Mouse (Mus musculus): ENCODE measurements around the gene Rfx4. TPM values are rescaled to one million over a fixed set of nuclear protein-coding genes. Genes with fewer than 3 reads are reported as not detected.

The Rfx4 gene
- polyA plus RNA-seq, 1 experiment from 2014 or later = 56.0 TPM

GRCm38 (mm10) chr10:84722711-84723110, 33.2 kb upstream of the Rfx4 start:
- Histone ChIP-seq H3K4me1 (peaks cover 17% of the 10 kb centered on the region), H3K36me3 (peaks cover 36% of the 10 kb centered on the region), H3K4me2 (replicated peaks) (no peak overlapping the region), H3K27ac (replicated peaks) (0 out of 2 replicates have a peak overlapping the region, but pooled peaks have one; percentile 3), H3K27me3 (no peaks in the 10 kb centered on the region), H3K9me3 (no peaks in the 10 kb centered on the region), H3K4me3 (no peak overlapping the region), H3K9ac (replicated peaks) (no peak overlapping the region)
- ATAC-seq (ENCODE audit: low FRiP score, low read depth) = no peak
- WGBS = 67% methylated on average over 12 of the region's 12 CpGs

- Histone ChIP-seq H3K9me3 (no peaks in the 10 kb centered on the region), H3K27me3 (no peaks in the 10 kb centered on the region), H3K9ac (replicated peaks) (no peak overlapping the region), H3K4me2 (replicated peaks) (no peak overlapping the region), H3K4me1 (peaks cover 10% of the 10 kb centered on the region), H3K36me3 (peaks cover 10% of the 10 kb centered on the region), H3K27ac (replicated peaks) (no peak overlapping the region), H3K4me3 (no peak overlapping the region)
- 92% methylated on average over 12 of the region's 12 CpGs for WGBS
- ATAC-seq (ENCODE audit: low FRiP score, low read depth) = no peak
Observed at GRCm38 (mm10) chr10:84727005-84727404, 28.9 kb upstream of the Rfx4 start.

GRCm38 (mm10) chr10:84727760-84728159, 28.1 kb upstream of the Rfx4 start:
- 82% methylated on average over 4 of the region's 4 CpGs for WGBS
- no peak for ATAC-seq (ENCODE audit: low FRiP score, low read depth)

DNA sequence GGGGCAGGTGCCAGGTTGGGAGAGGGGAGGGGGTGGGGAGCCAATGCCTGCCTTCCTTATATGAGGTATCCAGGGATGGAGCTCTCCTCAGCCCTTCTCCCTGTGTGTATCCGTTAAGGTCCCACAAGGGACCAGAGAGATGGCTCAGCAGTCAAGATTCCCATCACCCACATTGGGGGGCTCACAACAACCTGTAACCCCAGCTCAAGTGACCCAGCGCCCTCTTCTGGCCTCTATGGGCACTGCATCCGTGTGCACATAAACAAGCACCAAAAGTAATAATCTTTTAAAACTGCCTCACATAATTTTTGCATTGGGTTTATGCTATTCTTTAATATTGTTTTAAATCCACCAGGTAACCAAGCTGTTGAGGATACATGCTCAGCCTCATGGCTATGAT, 25.8 kb upstream of the Rfx4 start:
- WGBS = 88% methylated on average over 3 of the region's 3 CpGs
- ATAC-seq (ENCODE audit: low FRiP score, low read depth) = no peak
- Histone ChIP-seq H3K4me2 (replicated peaks) (no peak overlapping the region), H3K9me3 (no peaks in the 10 kb centered on the region), H3K9ac (replicated peaks) (no peak overlapping the region), H3K36me3 (peaks cover 10% of the 10 kb centered on the region; the same call in 1 of the 2 replicates), H3K4me1 (no peaks in the 10 kb centered on the region), H3K4me3 (no peak overlapping the region), H3K27ac (replicated peaks) (no peak overlapping the region), H3K27me3 (no peaks in the 10 kb centered on the region)

More at GRCm38 (mm10) chr10:84727760-84728159, 28.1 kb upstream of the Rfx4 start:
- H3K9ac ChIP-seq (replicated peaks) = no peak overlapping the region
- H3K27ac ChIP-seq (replicated peaks) = no peak overlapping the region
- H3K4me1 ChIP-seq = peaks cover 3% of the 10 kb centered on the region
- H3K4me3 ChIP-seq = no peak overlapping the region
- no peaks in the 10 kb centered on the region for H3K27me3 ChIP-seq
- peaks cover 10% of the 10 kb centered on the region for H3K36me3 ChIP-seq
- no peak overlapping the region for H3K4me2 ChIP-seq (replicated peaks)
- H3K9me3 ChIP-seq = no peaks in the 10 kb centered on the region

GRCm38 (mm10) chr10:84730956-84731355, 24.9 kb upstream of the Rfx4 start:
- Histone ChIP-seq H3K36me3 (peaks cover 10% of the 10 kb centered on the region; the same call in 1 of the 2 replicates), H3K27me3 (no peaks in the 10 kb centered on the region), H3K4me1 (no peaks in the 10 kb centered on the region), H3K9me3 (no peaks in the 10 kb centered on the region), H3K9ac (replicated peaks) (no peak overlapping the region), H3K4me3 (no peak overlapping the region), H3K27ac (replicated peaks) (no peak overlapping the region), H3K4me2 (replicated peaks) (no peak overlapping the region)
- ATAC-seq (ENCODE audit: low FRiP score, low read depth) = no peak
- WGBS = 94% methylated on average over 9 of the region's 9 CpGs

DNA sequence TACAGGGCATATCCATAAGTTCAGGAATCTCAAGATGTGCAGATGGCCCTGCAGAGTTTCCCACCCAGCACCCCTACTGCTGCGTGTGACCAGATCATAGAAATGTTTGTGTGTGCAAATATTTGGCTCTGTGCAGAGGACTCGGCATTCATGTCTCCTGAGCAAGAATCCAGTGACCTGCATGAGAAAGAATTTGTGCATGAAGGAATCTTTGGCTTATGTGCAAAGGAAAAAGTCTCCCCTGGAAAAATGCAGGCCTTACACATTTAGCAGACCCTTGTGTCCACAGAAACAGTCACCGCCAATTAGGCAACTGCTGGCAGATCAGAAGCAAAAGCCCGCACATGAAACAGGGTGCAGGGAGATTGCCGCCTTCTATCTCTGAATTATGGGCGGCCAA, 22.4 kb upstream of the Rfx4 start:
- no peak overlapping the region for H3K9ac ChIP-seq (replicated peaks)
- no peaks in the 10 kb centered on the region; the same call in 1 of the 2 replicates for H3K27me3 ChIP-seq
- no peaks in the 10 kb centered on the region for H3K9me3 ChIP-seq
- H3K4me1 ChIP-seq = no peaks in the 10 kb centered on the region
- H3K4me2 ChIP-seq (replicated peaks) = no peak overlapping the region
- no peak for ATAC-seq (ENCODE audit: low FRiP score, low read depth)
- no peak overlapping the region for H3K27ac ChIP-seq (replicated peaks)
- WGBS = 69% methylated on average over 6 of the region's 6 CpGs
- no peak overlapping the region for H3K4me3 ChIP-seq
- no peaks in the 10 kb centered on the region for H3K36me3 ChIP-seq

- Histone ChIP-seq H3K4me2 (replicated peaks) (peak overlapping the region; percentile 73), H3K9me3 (no peaks in the 10 kb centered on the region), H3K27ac (replicated peaks) (peak overlapping the region; percentile 93), H3K4me1 (peaks cover 60% of the 10 kb centered on the region), H3K36me3 (no peaks in the 10 kb centered on the region), H3K4me3 (peak overlapping the region; percentile 68), H3K27me3 (peaks cover 45% of the 10 kb centered on the region), H3K9ac (replicated peaks) (peak overlapping the region; percentile 51)
- under 1% methylated on average over 63 of the region's 66 CpGs for WGBS
- peak; percentile 74 for ATAC-seq (ENCODE audit: low FRiP score, low read depth)
Observed at GRCm38 (mm10) chr10:84754851-84755785, 744 bp upstream of the Rfx4 start.

- peaks cover 67% of the 10 kb centered on the region for H3K4me1 ChIP-seq
- ATAC-seq (ENCODE audit: low FRiP score, low read depth) = no peak
- H3K36me3 ChIP-seq = no peaks in the 10 kb centered on the region
- WGBS = under 1% methylated on average over 42 of the region's 42 CpGs
- peak overlapping the region; percentile 73 for H3K4me2 ChIP-seq (replicated peaks)
- peak overlapping the region; percentile 86 for H3K9ac ChIP-seq (replicated peaks)
- peak overlapping the region; percentile 68 for H3K4me3 ChIP-seq
- H3K27me3 ChIP-seq = peaks cover 47% of the 10 kb centered on the region
- no peaks in the 10 kb centered on the region for H3K9me3 ChIP-seq
- peak overlapping the region; percentile 93 for H3K27ac ChIP-seq (replicated peaks)
Observed at GRCm38 (mm10) chr10:84756435-84757095, 703 bp downstream of the Rfx4 start.

- H3K9me3 ChIP-seq = no peaks in the 10 kb centered on the region
- H3K27ac ChIP-seq (replicated peaks) = peak overlapping the region; percentile 93
- H3K36me3 ChIP-seq = no peaks in the 10 kb centered on the region; the same call in 1 of the 2 replicates
- no peak for ATAC-seq (ENCODE audit: low FRiP score, low read depth)
- peak overlapping the region; percentile 73 for H3K4me2 ChIP-seq (replicated peaks)
- peaks cover 75% of the 10 kb centered on the region for H3K4me1 ChIP-seq
- H3K4me3 ChIP-seq = peak overlapping the region; percentile 68
- H3K27me3 ChIP-seq = peaks cover 43% of the 10 kb centered on the region
- 1% methylated on average over 22 of the region's 22 CpGs for WGBS
- peak overlapping the region; percentile 86 for H3K9ac ChIP-seq (replicated peaks)
Observed at GRCm38 (mm10) chr10:84757426-84758199, 1.8 kb downstream of the Rfx4 start.

GRCm38 (mm10) chr10:84758200-84758468, 2.3 kb downstream of the Rfx4 start:
- H3K27me3 ChIP-seq = peaks cover 38% of the 10 kb centered on the region

GRCm38 (mm10) chr10:84758483-84759431, 2.9 kb downstream of the Rfx4 start:
- H3K4me2 ChIP-seq (replicated peaks) = peak overlapping the region; percentile 73
- no peaks in the 10 kb centered on the region; the same call in 1 of the 2 replicates for H3K36me3 ChIP-seq
- WGBS = 1% methylated on average over 51 of the region's 51 CpGs
- H3K4me3 ChIP-seq = peak overlapping the region; percentile 68
- H3K9me3 ChIP-seq = no peaks in the 10 kb centered on the region
- peaks cover 75% of the 10 kb centered on the region for H3K4me1 ChIP-seq
- peak overlapping the region; percentile 93 for H3K27ac ChIP-seq (replicated peaks)
- peaks cover 34% of the 10 kb centered on the region for H3K27me3 ChIP-seq
- H3K9ac ChIP-seq (replicated peaks) = peak overlapping the region; percentile 86
- ATAC-seq (ENCODE audit: low FRiP score, low read depth) = no peak

More at GRCm38 (mm10) chr10:84758200-84758468, 2.3 kb downstream of the Rfx4 start:
- Histone ChIP-seq H3K4me3 (peak overlapping the region; percentile 68), H3K9me3 (no peaks in the 10 kb centered on the region), H3K4me1 (peaks cover 75% of the 10 kb centered on the region), H3K9ac (replicated peaks) (peak overlapping the region; percentile 86), H3K27ac (replicated peaks) (peak overlapping the region; percentile 93), H3K36me3 (no peaks in the 10 kb centered on the region; the same call in 1 of the 2 replicates), H3K4me2 (replicated peaks) (peak overlapping the region; percentile 73)
- no peak for ATAC-seq (ENCODE audit: low FRiP score, low read depth)
- WGBS = 0% methylated on average over 5 of the region's 5 CpGs

Data from midbrain, embryonic 12.5 days (tissue).